Mouse (Mus musculus) frontal cortex, postnatal 10 days (tissue): ENCODE measurements around the gene Capns2.

Experiments
- DNase-seq, 2 experiments: peaks; one replicate each; pipeline ENCODE4 v3.0.0; 2022; ENCODE audit warnings: low spot score in 2 of 2, mixed read lengths in 1 of 2

Gene Capns2

DNA sequence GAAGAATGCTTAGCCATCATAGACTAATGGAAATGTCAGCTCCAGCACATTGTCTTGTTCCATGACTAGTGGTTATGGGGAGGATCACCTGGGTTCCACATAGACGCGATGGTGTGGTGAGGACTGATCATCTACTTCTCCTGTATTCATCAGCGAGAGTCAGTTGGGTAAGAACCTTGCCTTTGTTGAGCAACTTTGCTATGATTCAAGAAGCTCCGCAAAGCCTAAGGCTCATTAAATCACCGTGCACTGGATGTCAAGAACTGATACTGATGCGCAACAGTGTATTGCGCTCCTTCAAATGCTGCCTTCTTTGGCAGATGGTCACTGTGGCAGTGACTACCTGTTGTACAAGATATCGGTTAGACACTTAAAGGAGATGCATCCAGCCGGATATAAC, 5.3 kb downstream of the Capns2 start:
- no peak for DNase-seq

DNA sequence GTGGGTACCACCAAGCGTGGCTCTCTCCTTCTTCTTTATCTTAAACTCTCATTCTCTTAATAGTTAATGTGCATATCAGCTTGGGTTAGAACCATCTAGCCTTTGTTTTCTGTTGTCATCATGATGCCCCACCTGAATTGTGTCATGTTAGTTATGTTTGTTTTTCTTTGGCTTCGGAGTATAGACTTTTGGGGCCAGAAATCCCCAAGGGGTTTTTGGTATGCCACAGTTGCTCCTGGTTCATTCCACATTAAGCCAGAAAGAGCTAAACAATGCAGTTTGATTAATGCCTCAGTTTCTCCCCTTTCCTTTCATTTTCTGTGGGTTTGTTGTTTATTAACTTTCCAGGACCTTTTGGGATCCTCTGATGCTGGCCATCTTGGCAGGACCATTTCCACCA, 7.2 kb downstream of the Capns2 start:
- no peak for DNase-seq

DNA sequence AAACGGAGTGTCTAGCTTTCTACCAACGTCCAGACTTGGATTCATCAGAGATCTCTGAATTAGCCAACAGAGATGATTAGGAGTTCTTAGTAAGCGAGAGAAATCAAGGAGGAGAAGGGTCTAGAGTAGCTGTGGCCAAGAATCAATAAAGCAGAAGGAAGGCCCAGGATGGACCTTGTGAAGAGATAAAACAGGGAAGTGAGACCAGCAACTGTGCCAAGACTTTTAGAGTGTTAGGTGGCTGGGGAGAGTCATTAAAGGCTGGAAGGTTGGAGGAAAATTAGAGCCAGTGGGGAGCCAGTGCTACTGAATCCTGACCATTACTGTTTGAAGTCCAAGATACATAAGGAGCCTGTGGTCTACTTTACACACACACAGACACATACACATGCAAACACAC, 10.3 kb downstream of the Capns2 start:
- DNase-seq = no peak

DNA sequence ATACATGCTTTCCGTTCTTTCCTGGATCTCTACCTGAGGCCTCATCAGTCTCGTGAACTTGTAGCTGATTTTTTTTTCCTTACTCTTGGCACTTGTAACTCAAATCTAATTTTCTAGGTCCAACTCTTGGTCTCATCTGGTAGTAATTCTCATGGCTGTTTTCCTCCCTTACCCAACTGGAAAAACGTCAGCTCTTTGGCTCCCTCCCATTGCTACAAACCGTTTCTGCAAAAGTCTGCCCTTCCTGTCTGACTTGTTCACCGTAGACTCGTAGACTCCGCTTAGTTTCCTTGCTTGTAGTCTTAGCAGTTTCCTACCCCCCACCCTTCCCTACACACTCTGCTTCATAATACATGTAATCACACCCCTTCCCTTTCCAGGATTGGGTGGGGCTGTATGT, 12.2 kb downstream of the Capns2 start:
- DNase-seq = no peak

DNA sequence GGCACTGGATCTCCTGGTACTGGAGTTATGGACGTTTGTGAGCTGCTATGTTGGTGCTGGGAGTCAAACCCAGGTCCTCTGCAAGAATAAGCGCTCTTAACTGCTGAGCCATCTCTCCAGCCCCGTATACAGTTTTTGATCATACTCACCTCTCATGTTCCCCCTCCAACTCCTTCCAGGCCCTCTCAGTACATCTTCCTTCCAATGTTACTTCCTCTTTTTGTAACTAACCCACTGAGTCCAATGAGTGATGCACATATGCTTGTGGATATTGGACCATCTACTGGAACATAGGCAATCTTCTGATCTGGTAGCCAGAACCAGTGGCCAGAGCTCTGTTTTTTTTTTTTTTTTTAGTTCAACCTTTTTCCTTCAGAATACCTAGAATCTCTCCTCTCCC, 14.9 kb downstream of the Capns2 start:
- no peak for DNase-seq

DNA sequence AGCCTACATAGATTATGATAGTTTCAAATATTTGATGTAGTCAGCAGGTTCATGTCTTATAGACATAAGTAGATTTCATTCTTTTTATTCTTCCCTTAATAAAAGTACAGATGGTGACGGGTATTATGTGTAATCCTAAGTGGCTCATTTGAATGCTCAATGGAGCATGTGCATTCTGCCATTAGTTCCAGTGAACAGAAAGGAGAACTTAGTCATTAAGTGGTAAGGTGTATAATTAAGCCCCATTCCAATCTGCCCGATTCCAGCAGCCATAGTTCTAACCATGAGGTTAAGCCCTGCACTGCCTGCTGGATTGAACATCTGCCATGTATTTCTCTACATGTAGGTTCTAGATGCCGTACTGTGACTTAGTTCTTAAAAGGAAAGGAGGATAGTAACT, 20.6 kb downstream of the Capns2 start:
- DNase-seq = no peak

DNA sequence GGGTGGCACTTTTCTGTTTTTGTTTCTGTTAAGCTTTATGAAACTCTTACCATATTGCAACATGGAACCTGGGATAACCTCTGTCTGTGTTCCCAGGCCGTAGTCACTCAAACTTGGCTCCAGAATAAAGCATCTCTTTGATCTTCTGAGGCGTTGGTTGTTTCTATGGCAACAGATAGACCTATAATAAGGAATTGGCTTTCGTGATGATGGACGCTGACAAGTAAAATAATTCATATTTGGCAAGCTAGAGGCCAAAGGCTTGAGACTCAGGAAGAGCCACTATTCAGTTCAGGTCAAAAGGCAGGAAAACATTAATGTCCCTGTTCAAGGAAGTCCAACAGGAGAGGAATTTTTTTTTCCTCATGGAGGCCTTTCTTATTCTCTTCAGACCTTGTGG, 27.8 kb downstream of the Capns2 start:
- no peak for DNase-seq

DNA sequence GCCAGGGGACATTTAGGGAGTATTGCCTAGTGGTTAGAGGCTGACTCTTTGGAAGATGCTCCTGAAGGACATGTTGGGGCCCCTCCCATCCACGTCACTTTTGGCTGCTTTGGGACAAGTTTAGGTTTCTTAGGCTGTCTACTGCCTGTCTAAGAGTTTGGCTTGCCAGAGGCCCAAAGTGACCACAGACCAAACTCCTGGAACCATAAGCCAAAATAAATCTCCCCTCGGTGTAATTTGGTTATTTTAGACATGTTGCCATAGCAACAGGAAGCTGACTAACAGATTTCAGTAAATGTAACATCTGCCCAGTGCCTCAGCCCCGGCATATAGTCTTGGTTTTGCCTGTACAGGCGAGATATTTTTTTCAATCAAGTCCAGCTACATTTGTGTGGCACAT, 36.8 kb downstream of the Capns2 start:
- no peak for DNase-seq

DNA sequence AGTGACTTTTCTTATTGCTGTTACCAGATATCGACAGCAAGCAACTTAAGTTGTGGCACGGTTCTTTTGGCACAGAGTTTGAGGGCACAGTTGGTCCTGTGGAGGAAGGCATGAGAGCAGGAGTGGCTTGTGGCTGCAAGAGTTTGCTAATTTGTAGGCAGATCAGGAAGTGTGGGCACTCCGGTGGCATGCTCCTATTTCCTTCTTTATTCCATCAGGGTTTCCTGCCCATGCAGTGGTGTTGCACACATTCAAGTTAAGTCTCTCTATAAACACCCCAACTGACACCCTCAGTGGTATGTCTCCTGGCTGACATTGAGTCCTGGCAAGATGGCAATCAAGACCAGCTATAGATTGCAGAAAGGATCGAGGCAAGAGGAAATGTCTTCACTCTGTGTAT, 47.9 kb downstream of the Capns2 start:
- DNase-seq = no peak

DNA sequence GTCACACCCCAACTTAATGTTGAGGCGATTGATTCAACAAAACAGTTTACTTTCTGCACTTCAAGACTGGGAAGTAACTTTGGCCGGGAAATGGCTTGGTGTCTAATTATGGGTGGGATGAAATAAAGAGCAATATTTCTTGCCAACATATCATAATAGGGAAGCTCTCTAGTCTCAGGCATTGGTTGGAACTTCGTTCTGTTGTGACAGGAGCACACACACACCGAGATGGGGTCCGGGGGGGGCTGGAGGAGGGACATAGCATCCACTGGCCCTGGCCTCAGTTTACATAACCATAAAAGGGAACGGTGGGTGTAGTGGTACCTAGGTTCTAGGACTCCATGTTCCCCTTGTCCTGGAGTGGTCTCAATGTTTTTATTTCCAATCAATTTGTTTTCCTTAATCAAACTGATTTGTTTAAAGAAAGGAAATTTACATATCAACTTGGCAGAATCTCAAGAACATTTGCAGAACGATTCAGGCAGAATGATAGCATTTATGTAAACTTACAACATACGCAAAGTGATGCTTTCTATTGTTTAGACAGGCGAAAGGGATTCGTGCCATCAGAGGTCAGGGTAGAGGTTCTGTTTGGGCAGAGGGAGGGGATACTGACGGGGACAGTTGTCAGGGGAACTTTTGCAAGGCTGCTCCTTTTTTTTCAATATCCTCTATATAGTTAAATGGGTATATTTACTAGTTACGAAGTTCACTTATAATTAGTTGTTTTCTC, 49.6 kb downstream of the Capns2 start:
- DNase-seq = no peak
